In genomic region chr6:122490929-122491512, GRCm38 (mm10) we compare ENCODE assay signal across 9 mouse cellular contexts. TPM values are rescaled to one million over a fixed set of nuclear protein-coding genes. Genes with fewer than 3 reads are reported as not detected.
DNase-seq lines count a peak whose midpoint lies in the region; ATAC-seq and TF ChIP-seq lines count a peak whose summit lies in the region.
"Had no signal": no experiment of that assay in that cellular context is flagged by ENCODE, and none has a peak within 500 bp of the region (broad histone marks: within the 10 kb centered on the region; RNA-seq: fewer than 3 reads in every experiment).

No protein-coding gene starts in this region.

- intact Hi-C loops in left cerebral cortex, postnatal 4 days (cut with DNase I) = no loop called here

- peak overlapping the region; percentile 40; the same call in 1 of the 2 replicates for H3K9ac ChIP-seq in forebrain, postnatal 0 days
- H3K9ac ChIP-seq in liver, embryonic 16.5 days (ENCODE audit: low read depth, low read length) = no peak overlapping the region

- H3K4me1 ChIP-seq in cerebellum, adult 2 months (ENCODE audit: control insufficient read depth, insufficient read depth, low read length) = no peaks in the 10 kb centered on the region
- H3K4me1 ChIP-seq in E14TG2a.4 (replicated peaks; ENCODE audit: low read depth, low read length) = peaks cover 71% of the 10 kb centered on the region
- H3K4me1 ChIP-seq in forebrain, postnatal 0 days (ENCODE audit: insufficient read depth) = 0 out of 2 replicates have a peak, but pooled peaks cover 8% of the 10 kb centered on the region
- H3K4me1 ChIP-seq in liver, embryonic 16.5 days (ENCODE audit: control insufficient read depth, low read depth, low read length) = peaks cover 2% of the 10 kb centered on the region; the same call in 1 of the 2 replicates

- WGBS in cerebellum, adult 2 months = 30% methylated on average over 15 of the region's 15 CpGs
- 19% methylated on average over 15 of the region's 15 CpGs for WGBS in forebrain, postnatal 0 days
- WGBS in liver, embryonic 16.5 days (ENCODE audit: insufficient replicate concordance) = 17% methylated on average over 15 of the region's 15 CpGs

- TF ChIP-seq POLR2A in cerebellum, adult 2 months (IDR thresholded peaks at IDR 0.05; ENCODE audit: borderline replicate concordance, insufficient read depth, low read length) = no peak

- no peaks in the 10 kb centered on the region for H3K36me3 ChIP-seq in E14TG2a.4 (ENCODE audit: insufficient read depth, low read length)
- H3K36me3 ChIP-seq in forebrain, postnatal 0 days (ENCODE audit: insufficient read depth) = no peaks in the 10 kb centered on the region
- H3K36me3 ChIP-seq in liver, embryonic 16.5 days (ENCODE audit: control insufficient read depth, insufficient read depth) = no peaks in the 10 kb centered on the region

- H3K4me2 ChIP-seq in forebrain, postnatal 0 days (ENCODE audit: low read depth) = peak overlapping the region; percentile 50
- peak overlapping the region; percentile 55 for H3K4me2 ChIP-seq in liver, embryonic 16.5 days (ENCODE audit: low read depth, low read length)

- peak overlapping the region; percentile 68 for H3K4me3 ChIP-seq in cerebellum, adult 2 months (replicated peaks; ENCODE audit: insufficient read depth, low read depth, low read length)
- H3K4me3 ChIP-seq in E14TG2a.4 (replicated peaks; ENCODE audit: low read length) = peak overlapping the region; percentile 76
- H3K4me3 ChIP-seq in forebrain, postnatal 0 days (ENCODE audit: low read depth, low read length) = peak overlapping the region; percentile 35
- peak overlapping the region; percentile 40 for H3K4me3 ChIP-seq in liver, embryonic 16.5 days (ENCODE audit: low read depth, low read length)

- H3K27ac ChIP-seq in cerebellum, adult 2 months (ENCODE audit: insufficient read depth, low read length) = no peak overlapping the region
- peak overlapping the region; percentile 47 for H3K27ac ChIP-seq in forebrain, postnatal 0 days (ENCODE audit: low read depth, low read length)
- no peak overlapping the region for H3K27ac ChIP-seq in liver, embryonic 16.5 days (ENCODE audit: low read length)

- no peaks in the 10 kb centered on the region for H3K9me3 ChIP-seq in E14TG2a.4 (ENCODE audit: low read length)
- H3K9me3 ChIP-seq in forebrain, postnatal 0 days (ENCODE audit: low read length) = no peaks in the 10 kb centered on the region
- no peaks in the 10 kb centered on the region for H3K9me3 ChIP-seq in liver, embryonic 16.5 days (replicated peaks; ENCODE audit: control insufficient read depth, low read length)

- DNase-seq in cerebellum, adult 2 months = no peak
- DNase-seq in cerebellum, adult 11 months = no peak
- no peak for DNase-seq in forebrain, postnatal 0 days
- no peak for DNase-seq in right cerebral cortex, postnatal 14 days
- no peak for DNase-seq in left cerebral cortex, postnatal 4 days

- no peak for TF ChIP-seq CTCF in cerebellum, adult 2 months (IDR thresholded peaks at IDR 0.05; ENCODE audit: borderline replicate concordance, insufficient read depth, low read depth, low read length)
- no peak for TF ChIP-seq CTCF in E14TG2a.4 (conservative IDR thresholded peaks at IDR 0.05; ENCODE audit: low read length)
- no peak for TF ChIP-seq CTCF in forebrain, postnatal 0 days (IDR thresholded peaks at IDR 0.05; ENCODE audit: low read depth)

- no peak for ATAC-seq in forebrain, postnatal 0 days
- ATAC-seq in liver, embryonic 16.5 days (ENCODE audit: low read depth) = no peak
- no peak for ATAC-seq in cerebellum, adult (ENCODE audit: insufficient number of reproducible peaks, low FRiP score, low TSS enrichment)

- H3K27me3 ChIP-seq in cerebellum, adult 2 months (ENCODE audit: control insufficient read depth, insufficient read depth, low read length) = peaks cover 4% of the 10 kb centered on the region; the same call in 1 of the 2 replicates
- peaks cover 42% of the 10 kb centered on the region for H3K27me3 ChIP-seq in E14TG2a.4 (ENCODE audit: insufficient read depth, low read length)
- no peaks in the 10 kb centered on the region for H3K27me3 ChIP-seq in forebrain, postnatal 0 days (ENCODE audit: insufficient read depth, low read length)
- peaks cover 87% of the 10 kb centered on the region for H3K27me3 ChIP-seq in liver, embryonic 16.5 days (ENCODE audit: control insufficient read depth, insufficient read depth, low read depth, low read length)

RNA-seq across cellular contexts. Expression of gene Rimklb, which starts 7.5 kb away (rescaled TPM):
- 31.0 and 32.7 TPM in 2 replicates for polyA plus RNA-seq in cerebellum, adult 2 months (2012; rRNA removed)
- 159 and 160 TPM in 2 replicates for total RNA-seq in forebrain, postnatal 0 days (2014; rRNA removed)
- 86.6 and 104 TPM in 2 replicates for polyA plus RNA-seq in forebrain, postnatal 0 days (2015; fragmentation: Nextera tagmentation; extraction: Ambion mirVana)
- 0.32 and 0.60 TPM in 2 replicates for polyA plus RNA-seq in liver, embryonic 16.5 days (2015; fragmentation: Nextera tagmentation; extraction: Ambion mirVana)
- total RNA-seq in left cerebral cortex, postnatal 4 days (2021) = 100 to 1,000 TPM; 392 to 432 TPM
- polyA plus RNA-seq: small intestine, adult 2 months had no signal

RNA-seq across cellular contexts. Expression of gene Mfap5, which starts 14.6 kb away (rescaled TPM):
- polyA plus RNA-seq in cerebellum, adult 2 months (2012; rRNA removed) = 0.59 and 1.6 TPM in 2 replicates
- 3.5 and 3.6 TPM in 2 replicates for total RNA-seq in forebrain, postnatal 0 days (2014; rRNA removed)
- 3.8 and 5.5 TPM in 2 replicates for polyA plus RNA-seq in forebrain, postnatal 0 days (2015; fragmentation: Nextera tagmentation; extraction: Ambion mirVana)
- 1.0 and 1.2 TPM in 2 replicates for polyA plus RNA-seq in liver, embryonic 16.5 days (2015; fragmentation: Nextera tagmentation; extraction: Ambion mirVana)
- total RNA-seq in left cerebral cortex, postnatal 4 days (2021) = 1 to 10 TPM; 1.5 to 2.1 TPM

Comparison
In these comparisons a context has a peak if more than half of its experiments do, and no peak if none do; other contexts are left out.
1. RNA of gene Rimklb, which starts 7.5 kb away (polyA plus RNA-seq): 86.6 to 104 TPM in forebrain, postnatal 0 days and 31.0 to 32.7 TPM in cerebellum, adult 2 months; 0.32 to 0.60 TPM in liver, embryonic 16.5 days; every median in the first group is over 10 times any median in the second.
2. Peak in every context shown above with its lines, with median percentiles within 50 percentile points of each other: H3K4me3 ChIP-seq.